Mouse (Mus musculus) layer of hippocampus, adult 9-11 months (tissue): Measurements from ENCODE around the gene Sytl5.
A peak's percentile ranks its signal among the peaks of the same experiment; 100 is the strongest.

ENCODE experiments used
- DNase-seq: peaks from one replicate; pipeline ENCODE4 v3.0.0; 2022

The Sytl5 gene

GRCm38 (mm10) chrX:9885322-9885721 is at the start of gene Sytl5:
TSS of gene Sytl5 (plus strand) at chrX:9885622.
- DNase-seq: no peak

- DNase-seq: no peak
These were observed 38.8 kb upstream of the Sytl5 start, which contains the start of gene Hypm for GRCm38 (mm10) chrX:9846628-9847027. TSS of gene Hypm (plus strand) at chrX:9846928.

GRCm38 (mm10) chrX:9849403-9849802 is 36.0 kb upstream of the Sytl5 start, which contains the start of gene H2al3:
TSS of gene H2al3 (plus strand) at chrX:9849703.
- no peak for DNase-seq

- DNase-seq: no peak
These were observed 23.6 kb upstream of the Sytl5 start for GRCm38 (mm10) chrX:9861859-9862258.

GRCm38 (mm10) chrX:9875519-9875918 is 9.9 kb upstream of the Sytl5 start:
- no peak for DNase-seq

- no peak for DNase-seq
These were observed 24.1 kb downstream of the Sytl5 start for GRCm38 (mm10) chrX:9909572-9909971.

GRCm38 (mm10) chrX:9933839-9934238 is 48.4 kb downstream of the Sytl5 start:
- peak; percentile 8 for DNase-seq

- no peak for DNase-seq
These were observed 98.8 kb downstream of the Sytl5 start for GRCm38 (mm10) chrX:9984094-9984669.

- DNase-seq: no peak
These were observed 115.3 kb downstream of the Sytl5 start for GRCm38 (mm10) chrX:10000718-10001117.

- no peak for DNase-seq
These were observed 120.5 kb downstream of the Sytl5 start for GRCm38 (mm10) chrX:10005946-10006345.

- DNase-seq: no peak
These were observed 122.4 kb downstream of the Sytl5 start for GRCm38 (mm10) chrX:10007675-10008270.

GRCm38 (mm10) chrX:10010202-10010601 is 124.8 kb downstream of the Sytl5 start:
- no peak for DNase-seq

- no peak for DNase-seq
These were observed 149.2 kb downstream of the Sytl5 start for GRCm38 (mm10) chrX:10034666-10035065.
